Mouse (Mus musculus): ENCODE measurements around the gene Fam25c. TPM values are rescaled to one million over a fixed set of nuclear protein-coding genes. Genes with fewer than 3 reads are reported as not detected.
"Not testable (repeated sequence)": the region's sequence is repeated elsewhere in the genome, so short reads cannot be mapped to it uniquely, and the experiment has no call there.

Gene Fam25c
- polyA plus RNA-seq, 1 experiment from 2014 or later, result not detected

GRCm38 (mm10) chr14:34341993-34342392, 13.2 kb downstream of the Fam25c start:
- Histone ChIP-seq H3K27ac (replicated peaks) (no peak overlapping the region), H3K4me1 (no peaks in the 10 kb centered on the region), H3K36me3 (peaks cover 70% of the 10 kb centered on the region), H3K9me3 (replicated peaks) (no peaks in the 10 kb centered on the region), H3K4me3 (no peak overlapping the region), H3K27me3 (ENCODE audit: low read depth, poor library complexity, severe bottlenecking) (no peaks in the 10 kb centered on the region)
- DNase-seq (ENCODE audit: low spot score), result no peak
- 94% methylated on average over 4 of the region's 4 CpGs for WGBS

DNA sequence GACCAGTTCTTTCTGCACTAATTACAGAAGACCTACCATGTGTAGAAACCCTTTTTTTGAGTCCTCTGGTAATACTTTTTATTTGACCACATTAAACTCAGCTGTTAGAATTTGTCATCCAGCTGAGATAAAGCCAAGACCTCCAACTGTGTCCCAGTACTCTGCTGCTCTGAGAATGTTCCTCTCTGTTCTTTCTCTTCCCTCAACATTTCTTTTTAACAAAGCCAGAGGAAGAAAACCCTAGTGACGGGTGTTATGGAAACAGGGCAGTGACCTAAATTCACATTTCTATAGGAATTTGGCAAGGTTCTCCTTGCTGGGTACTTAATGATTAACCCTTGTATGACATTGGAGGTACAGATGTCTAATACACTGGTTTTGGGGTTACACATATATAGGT, 15.8 kb downstream of the Fam25c start:
- no peak for DNase-seq (ENCODE audit: low spot score)
- H3K9me3 ChIP-seq (replicated peaks), result no peaks in the 10 kb centered on the region

DNA sequence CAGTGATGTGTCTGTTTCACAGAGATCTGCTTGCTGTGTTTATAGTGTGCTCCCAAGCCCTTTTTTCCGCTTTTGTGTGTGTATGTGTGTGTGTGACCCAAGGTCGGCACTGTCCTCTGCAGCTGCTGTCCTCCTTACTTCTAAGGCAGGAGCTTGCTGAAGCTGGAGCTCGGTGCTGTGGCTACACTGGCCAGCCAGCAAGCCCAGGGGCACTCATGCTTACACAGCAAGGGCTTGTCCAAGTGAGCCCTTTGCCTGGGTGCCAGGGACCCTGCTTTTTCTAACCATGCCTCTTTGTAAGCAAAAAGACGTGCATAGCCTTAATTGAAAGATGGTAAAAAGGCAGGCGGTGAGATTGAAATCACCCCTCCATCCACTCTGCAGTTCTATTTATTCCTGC, 22.8 kb downstream of the Fam25c start:
- H3K4me1 ChIP-seq, result no peaks in the 10 kb centered on the region
- no peak overlapping the region for H3K27ac ChIP-seq (replicated peaks)
- no peaks in the 10 kb centered on the region for H3K27me3 ChIP-seq (ENCODE audit: low read depth, poor library complexity, severe bottlenecking)
- no peak overlapping the region for H3K4me3 ChIP-seq
- no peak for DNase-seq (ENCODE audit: low spot score)
- peaks cover 96% of the 10 kb centered on the region for H3K36me3 ChIP-seq
- H3K9me3 ChIP-seq (replicated peaks), result no peaks in the 10 kb centered on the region
- 88% methylated on average over 5 of the region's 5 CpGs for WGBS

More for the DNA sequence above, 15.8 kb downstream of the Fam25c start:
- 78% methylated on average over 1 of the region's 1 CpGs for WGBS
- H3K4me1 ChIP-seq, result no peaks in the 10 kb centered on the region
- no peaks in the 10 kb centered on the region for H3K27me3 ChIP-seq (ENCODE audit: low read depth, poor library complexity, severe bottlenecking)
- no peak overlapping the region for H3K4me3 ChIP-seq
- H3K36me3 ChIP-seq, result peaks cover 95% of the 10 kb centered on the region
- H3K27ac ChIP-seq (replicated peaks), result no peak overlapping the region

- Histone ChIP-seq H3K36me3 (peaks cover 93% of the 10 kb centered on the region), H3K4me1 (no peaks in the 10 kb centered on the region), H3K27ac (replicated peaks) (no peak overlapping the region), H3K9me3 (replicated peaks) (no peaks in the 10 kb centered on the region), H3K27me3 (ENCODE audit: low read depth, poor library complexity, severe bottlenecking) (no peaks in the 10 kb centered on the region), H3K4me3 (no peak overlapping the region)
- WGBS, result 91% methylated on average over 3 of the region's 3 CpGs
- DNase-seq (ENCODE audit: low spot score), result no peak
Observed at GRCm38 (mm10) chr14:34331886-34332285, 23.3 kb downstream of the Fam25c start.

- 91% methylated on average over 9 of the region's 9 CpGs for WGBS
- no peak overlapping the region for H3K27ac ChIP-seq (replicated peaks)
- no peak for DNase-seq (ENCODE audit: low spot score)
- no peaks in the 10 kb centered on the region for H3K27me3 ChIP-seq (ENCODE audit: low read depth, poor library complexity, severe bottlenecking)
- H3K9me3 ChIP-seq (replicated peaks), result no peaks in the 10 kb centered on the region
- H3K4me1 ChIP-seq, result no peaks in the 10 kb centered on the region
- peaks cover 89% of the 10 kb centered on the region for H3K36me3 ChIP-seq
- H3K4me3 ChIP-seq, result no peak overlapping the region
Observed at GRCm38 (mm10) chr14:34330657-34331158, 24.5 kb downstream of the Fam25c start.

DNA sequence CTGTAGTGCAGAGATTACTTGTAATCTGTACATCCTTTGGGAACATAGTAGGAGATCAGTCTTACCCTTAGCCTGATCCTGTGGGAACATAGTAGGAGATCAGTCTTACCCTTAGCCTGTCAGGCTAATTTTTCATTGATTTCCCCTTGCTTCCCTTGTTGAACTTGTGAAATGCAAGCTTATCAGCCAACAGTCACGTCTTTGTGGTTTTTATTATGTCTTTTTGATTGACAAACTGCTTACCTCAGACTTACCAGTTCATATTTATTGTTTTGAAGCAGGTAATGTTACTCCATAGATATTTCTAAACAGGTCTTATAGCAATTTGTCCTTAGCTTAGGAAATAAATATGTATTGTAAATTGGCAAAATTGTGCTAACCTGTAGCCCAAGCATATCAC, 27.6 kb downstream of the Fam25c start:
- H3K27me3 ChIP-seq (ENCODE audit: low read depth, poor library complexity, severe bottlenecking), result no peaks in the 10 kb centered on the region
- WGBS, result 91% methylated on average over 1 of the region's 1 CpGs
- H3K4me1 ChIP-seq, result no peaks in the 10 kb centered on the region
- H3K4me3 ChIP-seq, result no peak overlapping the region
- no peaks in the 10 kb centered on the region for H3K9me3 ChIP-seq (replicated peaks)
- no peak overlapping the region for H3K27ac ChIP-seq (replicated peaks)
- peaks cover 87% of the 10 kb centered on the region for H3K36me3 ChIP-seq
- DNase-seq (ENCODE audit: low spot score), result no peak

- H3K36me3 ChIP-seq, result peaks cover 79% of the 10 kb centered on the region
- H3K27ac ChIP-seq (replicated peaks), result no peak overlapping the region
- no peaks in the 10 kb centered on the region for H3K4me1 ChIP-seq
- H3K9me3 ChIP-seq (replicated peaks), result no peaks in the 10 kb centered on the region
- H3K27me3 ChIP-seq (ENCODE audit: low read depth, poor library complexity, severe bottlenecking), result no peaks in the 10 kb centered on the region
- DNase-seq (ENCODE audit: low spot score), result no peak
- H3K4me3 ChIP-seq, result no peak overlapping the region
- WGBS, result 94% methylated on average over 3 of the region's 3 CpGs
Observed at GRCm38 (mm10) chr14:34326606-34327005, 28.6 kb downstream of the Fam25c start.

DNA sequence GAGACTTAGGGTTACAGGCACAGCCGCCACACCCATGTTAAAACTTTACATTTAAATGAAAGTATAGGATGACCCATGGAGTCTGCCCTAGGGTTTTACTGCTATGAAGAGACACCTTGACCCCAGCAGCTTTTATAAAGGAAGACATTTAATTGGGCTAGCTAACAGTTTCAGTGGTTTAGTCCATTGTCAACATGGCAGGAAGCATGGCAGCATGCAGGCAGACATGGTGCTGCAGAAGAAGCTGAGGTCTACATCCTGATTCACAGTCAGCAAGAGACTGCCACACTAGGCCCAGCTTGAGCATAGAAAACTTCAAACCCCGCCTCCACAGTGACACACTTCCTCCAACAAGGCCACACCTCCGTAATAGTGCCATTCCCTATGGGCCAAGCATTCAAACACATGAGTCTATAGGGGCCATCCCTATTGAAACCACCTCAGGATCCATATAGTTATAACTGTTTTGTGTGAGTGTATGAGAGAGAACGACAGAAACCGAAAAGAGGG, 31.6 kb downstream of the Fam25c start:
- no peaks in the 10 kb centered on the region for H3K9me3 ChIP-seq (replicated peaks)
- no peak overlapping the region for H3K27ac ChIP-seq (replicated peaks)
- H3K36me3 ChIP-seq, result peaks cover 81% of the 10 kb centered on the region
- no peak for DNase-seq (ENCODE audit: low spot score)
- 89% methylated on average over 5 of the region's 5 CpGs for WGBS
- H3K27me3 ChIP-seq (ENCODE audit: low read depth, poor library complexity, severe bottlenecking), result no peaks in the 10 kb centered on the region
- no peaks in the 10 kb centered on the region for H3K4me1 ChIP-seq
- H3K4me3 ChIP-seq, result no peak overlapping the region

DNA sequence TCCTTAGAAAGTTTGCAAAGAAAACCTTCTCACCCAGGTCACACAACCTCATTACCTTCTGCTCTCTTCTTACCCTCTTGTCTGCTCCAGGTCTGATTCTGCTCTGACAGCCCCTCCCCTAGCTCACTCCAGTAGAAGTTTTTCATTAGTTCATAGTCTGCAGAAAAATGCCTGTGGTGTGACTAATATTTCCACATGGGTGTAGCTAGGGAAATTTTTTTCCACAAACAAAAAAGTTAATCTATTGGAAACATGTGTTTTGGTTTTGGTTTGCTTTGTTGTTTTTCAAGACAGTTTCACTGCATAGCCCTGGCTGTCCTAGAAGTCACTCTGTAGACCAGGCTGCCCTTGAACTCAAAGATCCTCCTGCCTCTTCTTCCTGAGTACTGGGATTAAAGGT, 37.1 kb downstream of the Fam25c start:
- peaks cover 68% of the 10 kb centered on the region for H3K36me3 ChIP-seq
- H3K9me3 ChIP-seq (replicated peaks), result no peaks in the 10 kb centered on the region
- H3K4me3 ChIP-seq, result no peak overlapping the region
- H3K27ac ChIP-seq (replicated peaks), result no peak overlapping the region
- H3K27me3 ChIP-seq (ENCODE audit: low read depth, poor library complexity, severe bottlenecking), result no peaks in the 10 kb centered on the region
- peaks cover 16% of the 10 kb centered on the region for H3K4me1 ChIP-seq
- no peak for DNase-seq (ENCODE audit: low spot score)

DNA sequence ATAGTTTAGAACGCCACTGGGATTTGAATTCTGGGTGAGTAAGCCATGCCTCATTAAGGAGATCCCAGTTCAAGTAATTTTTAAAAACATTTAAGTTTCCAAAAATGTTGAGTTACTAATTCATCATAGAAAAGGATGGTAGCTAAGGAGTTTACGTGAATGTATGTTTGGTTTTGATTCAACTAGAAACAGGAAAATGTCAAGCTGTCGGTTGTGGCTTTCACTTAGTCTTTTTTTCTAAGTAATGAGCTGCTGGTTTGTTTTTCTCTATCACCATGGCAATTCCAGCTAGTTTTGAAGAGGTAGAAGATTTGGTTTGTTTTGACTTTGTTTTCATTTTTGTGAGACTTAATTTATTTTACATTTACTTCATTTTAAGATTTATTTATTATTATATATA, 37.8 kb downstream of the Fam25c start:
- no peak for DNase-seq (ENCODE audit: low spot score)
- Histone ChIP-seq H3K27ac (replicated peaks) (no peak overlapping the region), H3K9me3 (replicated peaks) (no peaks in the 10 kb centered on the region), H3K4me1 (peaks cover 23% of the 10 kb centered on the region), H3K4me3 (no peak overlapping the region), H3K27me3 (ENCODE audit: low read depth, poor library complexity, severe bottlenecking) (no peaks in the 10 kb centered on the region), H3K36me3 (peaks cover 63% of the 10 kb centered on the region)
- WGBS, result 90% methylated on average over 3 of the region's 3 CpGs

DNA sequence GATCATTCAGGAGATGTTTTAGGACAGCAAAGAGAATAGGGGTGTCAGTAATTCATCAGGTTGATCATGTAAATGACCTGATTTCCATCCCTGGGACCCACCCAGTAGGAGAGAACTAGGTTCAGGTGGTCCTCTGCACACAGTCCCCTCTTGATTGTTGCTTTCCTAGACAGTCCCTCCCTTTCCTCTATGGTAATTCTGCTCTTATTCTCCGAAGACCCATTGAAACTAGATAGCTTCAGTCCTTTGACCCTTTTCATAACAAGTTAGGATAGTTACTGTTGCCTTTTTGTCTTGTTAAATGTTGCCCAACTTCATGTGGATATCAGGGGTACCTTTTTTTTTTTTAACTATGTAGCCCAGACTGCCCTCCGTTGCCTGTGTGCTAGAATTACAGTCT, 38.9 kb downstream of the Fam25c start:
- Histone ChIP-seq H3K27me3 (ENCODE audit: low read depth, poor library complexity, severe bottlenecking) (no peaks in the 10 kb centered on the region), H3K27ac (replicated peaks) (no peak overlapping the region), H3K4me3 (no peak overlapping the region), H3K4me1 (peaks cover 31% of the 10 kb centered on the region), H3K9me3 (replicated peaks) (no peaks in the 10 kb centered on the region), H3K36me3 (peaks cover 58% of the 10 kb centered on the region)
- no peak for DNase-seq (ENCODE audit: low spot score)
- 92% methylated on average over 2 of the region's 2 CpGs for whole genome bisulfite sequencing

DNA sequence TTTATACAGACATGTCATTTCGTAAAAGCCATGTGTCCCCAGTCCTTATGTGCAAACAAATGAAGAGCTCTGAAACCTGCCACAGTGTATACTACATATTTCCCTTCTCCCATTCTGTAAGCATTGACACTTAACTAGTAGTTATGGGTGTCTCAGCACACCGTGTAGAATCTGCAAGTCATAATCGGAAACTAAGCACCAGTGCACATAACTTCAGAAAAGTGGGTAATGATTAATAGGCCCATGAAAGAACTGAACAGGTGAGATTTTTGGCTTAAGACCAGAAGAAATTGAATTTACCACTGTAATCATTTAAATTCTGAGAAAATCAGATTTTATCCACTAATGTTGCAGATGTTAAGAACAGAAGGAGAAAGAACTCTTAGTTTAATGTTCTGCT, 40.4 kb downstream of the Fam25c start:
- 94% methylated on average over 3 of the region's 3 CpGs for WGBS
- no peaks in the 10 kb centered on the region for H3K27me3 ChIP-seq (ENCODE audit: low read depth, poor library complexity, severe bottlenecking)
- H3K4me3 ChIP-seq, result no peak overlapping the region
- peaks cover 42% of the 10 kb centered on the region for H3K36me3 ChIP-seq
- H3K27ac ChIP-seq (replicated peaks), result no peak overlapping the region
- peaks cover 33% of the 10 kb centered on the region for H3K4me1 ChIP-seq
- no peak for DNase-seq (ENCODE audit: low spot score)
- no peaks in the 10 kb centered on the region for H3K9me3 ChIP-seq (replicated peaks)

DNA sequence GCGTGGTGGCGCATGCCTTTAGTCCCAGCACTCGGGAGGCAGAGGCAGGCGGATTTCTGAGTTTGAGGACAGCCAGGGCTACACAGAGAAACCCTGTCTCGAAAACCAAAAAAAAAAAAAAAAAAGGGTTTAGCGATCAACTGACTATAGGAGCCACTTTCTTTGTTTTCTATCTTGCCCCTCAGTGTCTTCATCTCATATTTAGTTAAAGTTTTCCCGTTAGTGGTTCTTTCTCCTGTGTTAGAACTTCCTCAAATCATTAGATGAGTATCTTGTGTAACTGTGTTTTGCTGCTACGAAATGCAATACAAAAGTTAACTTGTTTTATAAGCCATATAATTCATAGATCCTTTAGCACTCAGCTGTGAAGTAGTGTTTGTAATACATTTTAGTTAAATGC, 40.9 kb downstream of the Fam25c start:
- not testable (repeated sequence) for H3K27ac ChIP-seq (replicated peaks); H3K27me3 ChIP-seq (ENCODE audit: low read depth, poor library complexity, severe bottlenecking); H3K4me3 ChIP-seq; H3K9me3 ChIP-seq (replicated peaks); DNase-seq (ENCODE audit: low spot score)
- H3K36me3 ChIP-seq, result peaks cover 38% of the 10 kb centered on the region
- 95% methylated on average over 8 of the region's 8 CpGs for WGBS
- H3K4me1 ChIP-seq, result peaks cover 37% of the 10 kb centered on the region

DNA sequence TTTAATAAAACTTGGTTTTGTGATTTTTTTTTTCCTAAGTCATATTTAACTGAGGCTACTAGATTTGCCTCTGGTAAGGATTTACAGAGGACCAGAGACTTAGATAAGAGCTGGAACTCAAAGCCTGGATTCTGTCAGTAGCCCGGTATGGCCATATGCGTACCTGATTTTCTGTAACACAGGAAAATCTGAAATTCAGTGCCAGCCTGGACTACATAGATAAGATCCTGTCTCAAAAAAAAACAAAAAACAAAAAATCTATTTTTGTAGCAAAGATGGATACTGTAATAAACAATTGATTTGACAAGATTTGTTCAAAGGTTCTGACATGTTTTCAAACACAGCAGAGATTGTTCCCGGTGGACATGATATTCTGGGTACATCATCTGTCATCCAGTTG, 41.6 kb downstream of the Fam25c start:
- Histone ChIP-seq H3K36me3 (peaks cover 31% of the 10 kb centered on the region), H3K9me3 (replicated peaks) (no peaks in the 10 kb centered on the region), H3K4me1 (peaks cover 37% of the 10 kb centered on the region), H3K27me3 (ENCODE audit: low read depth, poor library complexity, severe bottlenecking) (no peaks in the 10 kb centered on the region), H3K27ac (replicated peaks) (no peak overlapping the region), H3K4me3 (no peak overlapping the region)
- DNase-seq (ENCODE audit: low spot score), result no peak
- WGBS, result 95% methylated on average over 3 of the region's 3 CpGs

Measured in midbrain, embryonic 10.5 days (tissue).